Mouse (Mus musculus) liver, embryonic 14.5 days (tissue): ENCODE data around the gene Disp3.

Source experiments
- CTCF ChIP-seq: IDR thresholded peaks from 2 replicates; pipeline ENCODE4 v1.5.1; 2016; ENCODE audit warnings: antibody characterized with exemption, low read depth, control low read depth
- EP300 ChIP-seq: IDR thresholded peaks from 2 replicates; pipeline ENCODE4 v1.6.1; 2016; ENCODE audit warnings: antibody characterized with exemption, low read depth

DNA sequence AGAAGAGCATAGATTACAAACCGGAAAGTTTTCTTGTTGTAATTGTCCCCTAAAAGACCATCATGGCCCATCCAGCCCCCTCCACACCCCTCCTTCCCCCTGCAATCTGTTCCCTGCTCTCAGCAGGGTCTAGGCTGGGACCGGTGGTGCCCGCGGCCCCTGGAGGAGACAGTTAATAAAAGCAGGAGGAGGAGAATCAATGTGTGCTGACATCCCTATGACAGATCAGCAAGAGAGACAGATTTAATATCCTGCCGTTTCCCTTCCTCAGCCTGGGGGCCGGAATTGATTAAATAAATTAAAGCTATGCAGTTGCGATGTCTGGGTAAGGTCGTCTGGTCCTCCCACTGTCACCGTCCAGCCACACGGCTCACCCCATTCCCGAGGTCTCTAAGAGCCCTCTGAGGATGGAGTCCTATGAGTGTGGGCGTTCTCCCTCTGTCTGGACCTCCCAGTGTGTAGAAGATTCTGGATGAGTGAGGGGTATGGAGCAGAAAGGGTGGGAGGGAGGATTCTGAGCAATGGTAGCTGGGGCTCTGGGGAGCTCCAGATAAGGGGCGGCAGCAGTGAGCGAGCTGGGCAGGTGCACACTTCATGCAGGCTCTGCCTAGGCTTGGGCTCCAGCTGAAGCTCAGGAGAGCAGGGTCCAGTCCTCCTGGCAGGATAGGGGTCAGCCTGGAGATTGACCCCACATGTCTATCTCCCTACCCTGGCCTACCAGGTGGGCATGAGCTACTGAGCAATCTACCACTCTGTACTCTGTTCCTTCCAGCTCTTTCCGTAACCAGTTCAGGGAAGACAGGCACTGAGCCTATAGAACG lies 24.7 kb upstream of the Disp3 start:
- no peak for TF ChIP-seq CTCF
- TF ChIP-seq EP300: no peak
